Mouse (Mus musculus) heart, embryonic 12.5 days (tissue): Measurements from ENCODE around the gene Elovl6. TPM values are rescaled to one million over a fixed set of nuclear protein-coding genes. Genes with fewer than 3 reads are reported as not detected.

Source experiments
- ATAC-seq: fragments of 200-750 bp; cut with Nextera tagmentation; 2 replicates; pipeline ENCODE4 v1.8.0; 2017; ENCODE audit warnings: moderate TSS enrichment, moderate library complexity; ENCODE audit not compliant: insufficient number of reproducible peaks, low FRiP score
- H3K27ac ChIP-seq: fragments of 300-500 bp; sonication (generic); 2 replicates; pipeline ENCODE4 v1.5.1; 2016; ENCODE audit warnings: mild to moderate bottlenecking, moderate library complexity; ENCODE audit not compliant: poor library complexity, severe bottlenecking
- H3K27me3 ChIP-seq: fragments of 300-500 bp; sonication (generic); replicated peaks from 2 replicates; pipeline ENCODE4 v1.6.1; 2016; ENCODE audit warnings: mild to moderate bottlenecking, moderate library complexity
- H3K36me3 ChIP-seq: fragments of 300-500 bp; sonication (generic); 2 replicates; pipeline ENCODE4 v1.6.1; 2016; ENCODE audit warnings: mild to moderate bottlenecking, moderate library complexity
- H3K4me1 ChIP-seq: fragments of 300-500 bp; sonication (generic); replicated peaks from 2 replicates; pipeline ENCODE4 v1.6.1; 2016; ENCODE audit warnings: mild to moderate bottlenecking
- H3K4me2 ChIP-seq: fragments of 300-500 bp; sonication (generic); 2 replicates; pipeline ENCODE4 v1.6.1; 2016; ENCODE audit warnings: mild to moderate bottlenecking, moderate library complexity
- H3K4me3 ChIP-seq: fragments of 300-500 bp; sonication (generic); 2 replicates; pipeline ENCODE4 v1.5.1; 2016; ENCODE audit warnings: mild to moderate bottlenecking
- H3K9ac ChIP-seq: fragments of 300-500 bp; sonication (generic); 2 replicates; pipeline ENCODE4 v1.6.1; 2016; ENCODE audit warnings: mild to moderate bottlenecking, moderate library complexity
- H3K9me3 ChIP-seq: fragments of 300-500 bp; sonication (generic); replicated peaks from 2 replicates; pipeline ENCODE4 v1.6.1; 2016; ENCODE audit warnings: mild to moderate bottlenecking, moderate library complexity
- WGBS: fragments of 180-500 bp; shearing (Covaris S2); methylation state at CpG from one replicate; pipeline ENCODE4 v1.1.7; 2016; 5-methylcytosine and 5-hydroxymethylcytosine counted together
- polyA plus RNA-seq: library from polyadenylated mRNA; unstranded; fragments of >200 nt; fragmentation: Nextera tagmentation; extraction: Ambion mirVana; gene quantifications from 2 replicates; pipeline ENCODE4 v1.2.1, GENCODE M21; 2016

Gene Elovl6
- polyA plus RNA-seq, 1 experiment from 2014 or later: 18.5 TPM

DNA sequence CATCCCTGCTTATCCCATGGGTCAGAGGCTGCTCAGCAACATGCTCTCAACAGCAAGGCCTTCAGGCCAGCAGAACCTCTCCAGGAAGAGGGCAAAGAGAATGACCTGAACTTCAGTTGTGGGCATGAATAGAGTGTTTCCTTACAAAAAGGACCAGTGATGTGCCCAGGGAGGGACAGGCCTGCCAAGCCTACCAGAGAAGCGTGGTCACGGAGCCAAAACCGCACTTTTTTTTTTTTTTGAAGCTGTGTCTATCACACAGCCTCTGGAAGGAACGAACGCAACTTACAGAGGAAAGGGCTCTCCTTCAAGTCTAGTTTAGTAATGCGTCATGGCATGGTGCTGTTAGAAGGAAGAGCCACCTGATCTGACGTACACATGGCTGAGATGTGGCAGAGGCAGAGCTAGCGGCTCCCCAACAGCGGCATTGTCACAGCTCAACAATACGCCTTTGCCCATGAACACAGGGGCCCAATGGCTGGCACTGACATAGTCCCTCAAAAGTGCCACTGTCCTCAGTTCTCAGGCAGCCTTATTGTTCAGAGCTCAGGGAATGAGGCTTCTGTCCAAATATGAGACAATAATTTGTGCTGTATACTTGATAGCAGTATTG lies 92.1 kb downstream of the Elovl6 start:
- no peak overlapping the region for H3K9ac ChIP-seq
- no peak overlapping the region for H3K4me2 ChIP-seq
- WGBS: 95% methylated on average over 10 of the region's 10 CpGs
- no peak for ATAC-seq
- no peak overlapping the region for H3K27ac ChIP-seq
- H3K27me3 ChIP-seq: 0 out of 2 replicates have a peak, but pooled peaks cover 1% of the 10 kb centered on the region
- H3K4me3 ChIP-seq: no peak overlapping the region
- no peaks in the 10 kb centered on the region for H3K9me3 ChIP-seq
- H3K36me3 ChIP-seq: peaks cover 13% of the 10 kb centered on the region; the same call in 1 of the 2 replicates
- peaks cover 15% of the 10 kb centered on the region for H3K4me1 ChIP-seq

GRCm38 (mm10) chr3:129627281-129627680 lies 95.1 kb downstream of the Elovl6 start:
- Histone ChIP-seq H3K27ac (no peak overlapping the region), H3K4me2 (no peak overlapping the region), H3K27me3 (no peaks in the 10 kb centered on the region), H3K9ac (no peak overlapping the region), H3K4me1 (peaks cover 3% of the 10 kb centered on the region; the same call in 1 of the 2 replicates), H3K36me3 (peaks cover 13% of the 10 kb centered on the region; the same call in 1 of the 2 replicates), H3K9me3 (no peaks in the 10 kb centered on the region), H3K4me3 (no peak overlapping the region)
- 65% methylated on average over 4 of the region's 4 CpGs for WGBS
- ATAC-seq: no peak

- Histone ChIP-seq H3K4me3 (no peak overlapping the region), H3K27me3 (no peaks in the 10 kb centered on the region), H3K4me1 (peaks cover 16% of the 10 kb centered on the region), H3K9ac (no peak overlapping the region), H3K9me3 (no peaks in the 10 kb centered on the region), H3K36me3 (peaks cover 19% of the 10 kb centered on the region; the same call in 1 of the 2 replicates), H3K27ac (no peak overlapping the region), H3K4me2 (no peak overlapping the region)
- 63% methylated on average over 1 of the region's 1 CpGs for WGBS
- ATAC-seq: no peak
Observed at GRCm38 (mm10) chr3:129631018-129631417, 98.9 kb downstream of the Elovl6 start.

DNA sequence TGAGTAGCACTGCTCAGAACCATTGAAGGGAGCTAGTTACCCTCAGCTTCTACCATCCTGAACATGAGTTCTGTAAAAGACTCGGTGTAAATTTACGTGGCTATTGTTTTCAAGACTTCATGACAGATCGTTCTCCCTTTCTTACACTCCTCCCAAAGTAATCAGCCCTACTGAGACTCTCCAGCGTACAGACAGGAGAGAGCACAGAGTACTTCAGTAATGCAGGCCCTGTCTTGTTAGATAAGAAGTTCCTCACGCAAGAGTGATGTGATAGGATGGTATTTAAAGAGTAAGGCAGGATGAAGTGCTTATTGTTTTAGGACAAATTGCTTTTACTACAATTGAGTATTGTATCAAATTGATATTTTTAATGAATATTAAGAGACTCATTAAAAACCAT lies 99.7 kb downstream of the Elovl6 start:
- no peak for ATAC-seq
- H3K9me3 ChIP-seq: no peaks in the 10 kb centered on the region
- H3K36me3 ChIP-seq: peaks cover 19% of the 10 kb centered on the region; the same call in 1 of the 2 replicates
- no peaks in the 10 kb centered on the region for H3K27me3 ChIP-seq
- no peak overlapping the region for H3K27ac ChIP-seq
- H3K4me3 ChIP-seq: no peak overlapping the region
- peaks cover 23% of the 10 kb centered on the region for H3K4me1 ChIP-seq
- WGBS: 61% methylated on average over 5 of the region's 5 CpGs
- H3K9ac ChIP-seq: no peak overlapping the region
- no peak overlapping the region for H3K4me2 ChIP-seq

DNA sequence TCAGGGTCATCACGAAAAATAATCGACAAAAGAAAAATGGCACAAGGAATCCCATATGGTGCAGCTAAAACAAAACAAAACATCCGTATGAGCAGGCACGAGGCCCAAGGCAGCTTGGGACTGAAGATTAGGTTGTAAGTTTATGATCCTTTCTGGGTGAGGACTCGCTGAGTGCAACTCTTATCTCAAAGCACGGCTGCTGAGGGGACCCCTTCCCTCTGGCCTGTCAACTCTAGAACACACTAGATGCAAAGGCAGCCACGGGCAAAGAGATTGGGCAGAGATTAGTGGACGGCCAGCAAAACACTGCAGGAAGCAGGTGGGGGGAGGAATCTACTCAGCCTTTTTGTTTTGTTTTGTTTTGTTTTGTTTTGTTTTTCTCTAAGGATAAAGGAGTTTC lies 101.4 kb downstream of the Elovl6 start:
- no peak overlapping the region for H3K9ac ChIP-seq
- ATAC-seq: no peak
- H3K27ac ChIP-seq: peak overlapping the region; percentile 15; the same call in 1 of the 2 replicates

DNA sequence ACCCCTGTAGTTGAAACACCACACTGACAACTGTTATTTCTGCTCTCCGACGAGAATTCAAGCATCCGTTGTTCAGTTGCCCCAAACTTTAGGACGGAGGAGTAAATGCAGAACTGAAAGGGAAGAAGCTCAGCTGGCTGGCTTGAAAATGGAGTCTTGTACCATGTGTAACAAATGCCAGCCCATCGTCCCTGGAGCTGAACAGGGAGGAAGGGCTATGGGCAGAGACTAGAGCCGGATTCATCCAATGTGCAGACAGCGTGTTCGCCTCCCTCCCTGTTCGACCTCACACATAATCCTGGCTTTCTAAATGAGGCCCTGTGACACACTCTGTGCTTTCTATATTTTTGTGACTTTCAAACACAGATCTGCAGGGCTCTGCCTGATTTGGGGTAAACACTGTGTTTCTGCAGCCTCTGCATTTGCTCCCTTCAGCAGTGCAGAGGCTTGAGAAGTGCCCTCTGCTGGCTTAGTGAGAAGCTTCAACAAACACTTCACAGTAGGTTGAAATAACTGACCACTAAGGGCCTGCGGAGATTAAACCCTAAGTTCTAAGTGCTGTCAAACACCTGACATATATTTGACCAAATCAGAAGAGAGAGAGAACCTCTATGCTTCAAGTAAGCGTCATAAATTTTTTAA lies 102.2 kb downstream of the Elovl6 start:
- H3K4me3 ChIP-seq: no peak overlapping the region
- no peak for ATAC-seq
- no peak overlapping the region for H3K9ac ChIP-seq
- H3K4me2 ChIP-seq: no peak overlapping the region
- H3K27me3 ChIP-seq: no peaks in the 10 kb centered on the region
- H3K9me3 ChIP-seq: no peaks in the 10 kb centered on the region
- H3K4me1 ChIP-seq: peaks cover 29% of the 10 kb centered on the region
- WGBS: 79% methylated on average over 11 of the region's 11 CpGs
- peaks cover 6% of the 10 kb centered on the region; the same call in 1 of the 2 replicates for H3K36me3 ChIP-seq
- no peak overlapping the region for H3K27ac ChIP-seq

More for the DNA sequence above, 101.4 kb downstream of the Elovl6 start:
- peaks cover 9% of the 10 kb centered on the region; the same call in 1 of the 2 replicates for H3K36me3 ChIP-seq
- no peak overlapping the region for H3K4me2 ChIP-seq
- H3K27me3 ChIP-seq: no peaks in the 10 kb centered on the region
- H3K9me3 ChIP-seq: no peaks in the 10 kb centered on the region
- no peak overlapping the region for H3K4me3 ChIP-seq
- WGBS: 18% methylated on average over 8 of the region's 8 CpGs
- peaks cover 29% of the 10 kb centered on the region for H3K4me1 ChIP-seq

DNA sequence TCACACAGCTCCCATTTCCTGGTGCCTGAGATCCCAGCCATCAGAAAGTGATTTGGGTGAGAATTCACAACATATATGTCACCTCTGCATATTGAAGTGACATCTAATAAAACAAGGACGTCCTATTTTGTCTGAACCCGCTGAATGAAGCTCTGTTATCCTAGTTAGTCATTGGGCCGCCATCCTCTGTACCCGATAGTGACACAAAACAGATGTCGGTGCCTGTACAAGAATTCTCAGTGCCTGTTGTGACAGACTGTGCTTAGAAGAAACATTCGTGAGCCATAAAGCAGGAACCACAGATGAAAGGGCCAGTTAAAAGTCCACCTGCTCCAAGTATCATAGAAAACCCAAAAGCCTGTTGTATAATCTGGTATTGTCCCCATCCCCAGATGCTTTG lies 105.3 kb downstream of the Elovl6 start:
- no peak overlapping the region for H3K27ac ChIP-seq
- no peaks in the 10 kb centered on the region for H3K27me3 ChIP-seq
- H3K4me2 ChIP-seq: no peak overlapping the region
- no peak overlapping the region for H3K9ac ChIP-seq
- no peaks in the 10 kb centered on the region for H3K9me3 ChIP-seq
- no peak overlapping the region for H3K4me3 ChIP-seq
- 54% methylated on average over 6 of the region's 6 CpGs for WGBS
- H3K4me1 ChIP-seq: peaks cover 29% of the 10 kb centered on the region
- ATAC-seq: no peak
- peaks cover 6% of the 10 kb centered on the region; the same call in 1 of the 2 replicates for H3K36me3 ChIP-seq

GRCm38 (mm10) chr3:129639701-129640100 lies 107.5 kb downstream of the Elovl6 start:
- no peak overlapping the region for H3K4me2 ChIP-seq
- ATAC-seq: no peak
- no peaks in the 10 kb centered on the region for H3K9me3 ChIP-seq
- no peak overlapping the region for H3K4me3 ChIP-seq
- no peaks in the 10 kb centered on the region for H3K36me3 ChIP-seq
- peaks cover 13% of the 10 kb centered on the region; the same call in 1 of the 2 replicates for H3K4me1 ChIP-seq
- H3K27ac ChIP-seq: no peak overlapping the region
- no peak overlapping the region for H3K9ac ChIP-seq
- H3K27me3 ChIP-seq: no peaks in the 10 kb centered on the region
- WGBS: 51% methylated on average over 5 of the region's 5 CpGs

- Histone ChIP-seq H3K27ac (no peak overlapping the region), H3K27me3 (no peaks in the 10 kb centered on the region), H3K4me1 (peaks cover 16% of the 10 kb centered on the region; the same call in 1 of the 2 replicates), H3K9ac (no peak overlapping the region), H3K9me3 (no peaks in the 10 kb centered on the region), H3K4me3 (no peak overlapping the region), H3K4me2 (no peak overlapping the region), H3K36me3 (no peaks in the 10 kb centered on the region)
- no peak for ATAC-seq
- 72% methylated on average over 10 of the region's 10 CpGs for WGBS
Observed at GRCm38 (mm10) chr3:129640211-129641000, 108.3 kb downstream of the Elovl6 start.

DNA sequence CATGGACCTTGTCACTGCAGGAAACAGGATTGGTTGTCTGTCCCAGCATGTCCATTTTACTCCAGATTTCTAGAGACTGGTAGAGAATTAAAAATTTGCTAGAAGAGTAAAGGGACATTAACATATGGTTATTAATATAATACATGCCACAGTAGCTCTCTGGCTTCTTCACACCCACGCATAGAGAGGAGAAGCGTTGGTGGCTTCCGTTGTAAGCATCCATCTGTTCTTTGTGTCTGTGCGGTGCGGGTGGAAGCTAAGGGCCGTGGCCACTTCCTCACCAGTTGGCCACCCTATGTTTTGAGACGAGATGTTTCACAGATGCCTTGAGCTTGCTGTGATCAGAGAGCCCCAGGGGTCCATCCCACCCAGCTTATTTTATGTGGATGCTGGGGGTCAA lies 109.5 kb downstream of the Elovl6 start:
- H3K9me3 ChIP-seq: no peaks in the 10 kb centered on the region
- H3K4me2 ChIP-seq: no peak overlapping the region
- H3K4me1 ChIP-seq: peaks cover 16% of the 10 kb centered on the region; the same call in 1 of the 2 replicates
- no peaks in the 10 kb centered on the region for H3K36me3 ChIP-seq
- no peak overlapping the region for H3K27ac ChIP-seq
- no peak for ATAC-seq
- H3K9ac ChIP-seq: no peak overlapping the region
- no peak overlapping the region for H3K4me3 ChIP-seq
- WGBS: 86% methylated on average over 7 of the region's 7 CpGs
- no peaks in the 10 kb centered on the region for H3K27me3 ChIP-seq

GRCm38 (mm10) chr3:129645409-129645808 lies 113.3 kb downstream of the Elovl6 start:
- no peak for ATAC-seq
- no peak overlapping the region for H3K4me2 ChIP-seq
- H3K4me3 ChIP-seq: no peak overlapping the region
- peaks cover 13% of the 10 kb centered on the region; the same call in 1 of the 2 replicates for H3K4me1 ChIP-seq
- 56% methylated on average over 3 of the region's 3 CpGs for WGBS
- no peaks in the 10 kb centered on the region for H3K36me3 ChIP-seq
- no peak overlapping the region for H3K27ac ChIP-seq
- no peaks in the 10 kb centered on the region for H3K9me3 ChIP-seq
- H3K9ac ChIP-seq: no peak overlapping the region
- no peaks in the 10 kb centered on the region for H3K27me3 ChIP-seq
